Mouse (Mus musculus): Measurements from ENCODE around the gene Sytl3. TPM values are rescaled to one million over a fixed set of nuclear protein-coding genes. Genes with fewer than 3 reads are reported as not detected.

The Sytl3 gene
- polyA plus RNA-seq, 1 experiment, result 1.2 TPM

DNA sequence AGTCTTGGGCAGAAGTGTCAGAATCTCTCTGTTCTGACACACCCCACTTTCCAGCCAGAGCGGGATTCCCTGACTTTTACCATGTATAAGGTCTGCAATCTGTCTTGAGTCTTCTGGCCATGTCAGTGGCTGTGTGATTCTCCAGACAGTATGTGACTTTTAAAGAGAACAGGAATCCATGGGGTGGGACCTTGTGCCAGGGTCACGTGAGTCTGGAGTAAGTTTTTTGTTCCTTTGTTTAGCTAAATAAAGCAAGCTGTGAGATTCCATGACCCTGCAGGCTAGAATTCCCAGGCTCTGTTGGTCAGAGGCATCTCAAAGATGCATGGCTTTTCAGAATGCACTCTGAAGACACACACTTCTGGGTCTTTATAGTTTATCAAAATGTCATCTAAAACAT, 107.0 kb downstream of the Sytl3 start:
- TF ChIP-seq CTCF (IDR thresholded peaks at IDR 0.05; ENCODE audit: control insufficient read depth, insufficient read depth, insufficient replicate concordance, low read depth, low read length), result no peak
- no peak for TF ChIP-seq POLR2A (IDR thresholded peaks at IDR 0.05; ENCODE audit: control insufficient read depth, low read depth, low read length)
- Histone ChIP-seq H3K27me3 (ENCODE audit: control insufficient read depth, insufficient read depth, low read length) (no peaks in the 10 kb centered on the region), H3K4me3 (ENCODE audit: control insufficient read depth, low read depth, low read length) (no peak overlapping the region), H3K36me3 (ENCODE audit: control insufficient read depth, insufficient read depth, low read length) (no peaks in the 10 kb centered on the region), H3K4me1 (ENCODE audit: control insufficient read depth, insufficient read depth, low read length) (no peaks in the 10 kb centered on the region), H3K27ac (ENCODE audit: control insufficient read depth, insufficient read depth, low read depth, low read length) (no peak overlapping the region)

DNA sequence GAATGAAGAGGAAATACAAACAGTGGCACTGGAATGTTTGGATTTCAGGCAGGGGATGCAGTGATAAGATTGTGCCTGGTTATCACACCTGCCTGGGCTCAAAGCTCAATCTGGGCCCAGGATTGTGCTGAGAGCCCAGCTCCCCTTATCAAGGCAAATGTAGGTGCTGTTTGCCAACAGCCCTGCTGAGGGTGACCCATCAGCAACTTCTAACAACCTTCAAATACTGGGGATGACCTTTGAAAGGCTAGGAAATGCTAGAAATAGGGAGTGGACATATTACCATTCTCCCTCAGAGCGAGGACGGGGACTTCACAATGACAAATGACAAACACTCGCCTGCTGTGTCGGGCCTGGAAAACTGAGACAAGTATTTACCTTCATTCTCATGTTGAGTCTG, 107.9 kb downstream of the Sytl3 start:
- no peaks in the 10 kb centered on the region for H3K4me1 ChIP-seq (ENCODE audit: control insufficient read depth, insufficient read depth, low read length)

DNA sequence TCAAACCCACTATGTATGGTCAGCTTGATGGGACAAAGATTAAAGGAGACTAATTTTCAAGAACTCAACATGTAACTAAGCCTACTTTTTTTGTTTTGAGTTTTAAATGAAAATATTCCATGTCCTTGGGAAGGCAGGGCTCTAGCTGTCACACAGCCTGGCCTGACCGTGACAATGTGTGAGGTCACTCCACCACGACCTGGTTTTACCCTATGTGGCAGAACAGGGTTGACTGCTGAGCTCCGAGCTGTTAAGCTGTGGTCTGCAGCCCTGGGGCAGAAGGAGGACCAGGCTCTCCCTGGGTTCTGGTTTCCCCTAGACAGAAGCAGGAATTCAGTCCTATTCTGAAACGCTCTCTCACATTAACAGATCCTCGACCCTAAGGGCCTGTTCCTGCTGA, 108.9 kb downstream of the Sytl3 start:
- H3K27ac ChIP-seq (ENCODE audit: control insufficient read depth, insufficient read depth, low read depth, low read length), result no peak overlapping the region
- no peaks in the 10 kb centered on the region for H3K4me1 ChIP-seq (ENCODE audit: control insufficient read depth, insufficient read depth, low read length)
- no peak for TF ChIP-seq POLR2A (IDR thresholded peaks at IDR 0.05; ENCODE audit: control insufficient read depth, low read depth, low read length)
- TF ChIP-seq CTCF (IDR thresholded peaks at IDR 0.05; ENCODE audit: control insufficient read depth, insufficient read depth, insufficient replicate concordance, low read depth, low read length), result no peak
- no peaks in the 10 kb centered on the region for H3K36me3 ChIP-seq (ENCODE audit: control insufficient read depth, insufficient read depth, low read length)
- H3K4me3 ChIP-seq (ENCODE audit: control insufficient read depth, low read depth, low read length), result no peak overlapping the region
- no peaks in the 10 kb centered on the region for H3K27me3 ChIP-seq (ENCODE audit: control insufficient read depth, insufficient read depth, low read length)

More for the DNA sequence above, 107.9 kb downstream of the Sytl3 start:
- Histone ChIP-seq H3K27ac (ENCODE audit: control insufficient read depth, insufficient read depth, low read depth, low read length) (no peak overlapping the region), H3K36me3 (ENCODE audit: control insufficient read depth, insufficient read depth, low read length) (no peaks in the 10 kb centered on the region), H3K4me3 (ENCODE audit: control insufficient read depth, low read depth, low read length) (no peak overlapping the region), H3K27me3 (ENCODE audit: control insufficient read depth, insufficient read depth, low read length) (no peaks in the 10 kb centered on the region)
- no peak for TF ChIP-seq POLR2A (IDR thresholded peaks at IDR 0.05; ENCODE audit: control insufficient read depth, low read depth, low read length)
- no peak for TF ChIP-seq CTCF (IDR thresholded peaks at IDR 0.05; ENCODE audit: control insufficient read depth, insufficient read depth, insufficient replicate concordance, low read depth, low read length)

DNA sequence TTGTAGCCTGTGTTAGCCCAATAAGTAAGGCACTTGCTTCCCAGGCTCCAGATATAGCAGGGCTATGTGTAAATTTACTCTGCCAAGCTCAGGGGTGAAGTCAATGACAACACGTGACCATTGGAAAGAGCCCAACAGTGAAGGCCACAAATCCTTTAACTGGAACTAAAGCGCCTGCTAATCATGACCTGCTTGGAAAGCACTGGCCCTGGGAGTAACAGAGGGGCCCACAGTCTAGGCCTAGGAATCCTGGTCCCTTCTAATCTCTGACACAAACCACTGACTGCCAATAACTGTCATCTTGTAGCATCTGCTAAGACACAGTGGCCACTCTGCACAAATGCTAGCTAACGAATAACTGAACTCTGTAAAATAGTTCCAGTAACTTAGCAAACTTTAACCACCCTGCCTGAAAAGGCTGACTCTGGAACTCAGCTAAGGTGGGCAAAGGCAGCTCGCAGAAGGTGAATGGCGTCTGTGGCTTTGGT, 109.5 kb downstream of the Sytl3 start:
- no peaks in the 10 kb centered on the region for H3K36me3 ChIP-seq (ENCODE audit: control insufficient read depth, insufficient read depth, low read length)
- no peaks in the 10 kb centered on the region for H3K4me1 ChIP-seq (ENCODE audit: control insufficient read depth, insufficient read depth, low read length)
- TF ChIP-seq POLR2A (IDR thresholded peaks at IDR 0.05; ENCODE audit: control insufficient read depth, low read depth, low read length), result no peak
- no peaks in the 10 kb centered on the region for H3K27me3 ChIP-seq (ENCODE audit: control insufficient read depth, insufficient read depth, low read length)
- H3K27ac ChIP-seq (ENCODE audit: control insufficient read depth, insufficient read depth, low read depth, low read length), result no peak overlapping the region
- H3K4me3 ChIP-seq (ENCODE audit: control insufficient read depth, low read depth, low read length), result no peak overlapping the region

DNA sequence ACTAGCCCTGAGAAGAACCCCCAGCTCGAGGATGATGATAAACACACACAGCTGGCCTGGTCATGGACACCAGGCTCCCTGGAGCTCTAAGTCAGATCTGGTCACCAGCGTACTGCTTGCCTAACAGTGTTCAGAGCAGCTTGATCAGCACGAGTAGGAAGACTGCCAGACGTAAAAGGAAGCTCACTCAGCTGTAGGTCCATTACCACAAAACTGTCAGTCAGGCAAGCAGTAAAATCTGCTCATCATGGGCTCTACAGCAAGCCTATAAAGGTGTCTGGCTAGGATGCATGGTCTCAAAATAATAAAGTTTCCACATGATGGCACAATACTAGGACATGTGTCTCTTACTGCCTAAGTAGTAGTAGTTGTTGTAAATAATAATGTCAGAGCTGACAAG, 110.7 kb downstream of the Sytl3 start:
- Histone ChIP-seq H3K4me3 (ENCODE audit: control insufficient read depth, low read depth, low read length) (no peak overlapping the region), H3K27me3 (ENCODE audit: control insufficient read depth, insufficient read depth, low read length) (no peaks in the 10 kb centered on the region), H3K4me1 (ENCODE audit: control insufficient read depth, insufficient read depth, low read length) (no peaks in the 10 kb centered on the region), H3K27ac (ENCODE audit: control insufficient read depth, insufficient read depth, low read depth, low read length) (no peak overlapping the region), H3K36me3 (ENCODE audit: control insufficient read depth, insufficient read depth, low read length) (no peaks in the 10 kb centered on the region)
- TF ChIP-seq CTCF (IDR thresholded peaks at IDR 0.05; ENCODE audit: control insufficient read depth, insufficient read depth, insufficient replicate concordance, low read depth, low read length) (no peak), POLR2A (IDR thresholded peaks at IDR 0.05; ENCODE audit: control insufficient read depth, low read depth, low read length) (no peak)

DNA sequence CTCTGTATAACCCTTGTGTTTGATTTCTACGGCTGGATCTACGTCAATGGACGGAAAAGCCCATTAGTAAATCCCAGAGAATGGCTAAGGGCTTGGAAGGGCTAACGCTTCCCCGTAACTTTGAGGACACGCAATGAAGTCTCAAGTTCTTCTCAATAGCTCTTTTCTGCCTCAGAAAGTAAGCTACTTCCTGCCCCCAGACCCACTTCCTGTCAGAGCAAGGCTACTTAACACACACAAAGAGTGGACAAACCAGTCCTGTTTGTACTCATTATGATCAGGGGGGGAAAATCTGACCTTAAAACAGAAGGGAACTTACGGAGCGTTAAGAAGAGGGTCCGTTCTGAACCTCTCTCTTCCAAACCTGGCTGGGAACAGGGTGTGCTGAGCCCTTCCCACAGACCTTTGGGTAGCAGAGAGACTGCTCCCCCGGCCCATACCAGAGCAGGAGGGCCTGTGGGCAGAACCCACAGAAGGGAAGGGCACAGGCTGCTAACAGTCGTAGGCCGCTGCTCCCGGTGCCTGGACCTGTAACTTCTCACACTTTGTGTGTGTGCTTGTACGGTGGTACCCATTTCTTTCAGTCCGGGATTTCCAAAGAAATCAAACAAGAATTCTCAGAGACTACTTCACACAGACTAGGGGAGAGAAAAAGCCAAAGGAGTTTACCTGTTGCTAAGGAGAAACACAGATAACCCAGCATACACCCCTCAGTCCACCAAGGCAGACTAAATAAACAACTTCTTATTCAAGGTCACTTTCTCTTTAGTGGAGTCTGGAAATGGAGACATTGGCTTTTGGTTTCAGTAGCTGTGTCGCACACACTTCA, 113.0 kb downstream of the Sytl3 start:
- TF ChIP-seq POLR2A (IDR thresholded peaks at IDR 0.05; ENCODE audit: control insufficient read depth, low read depth, low read length) (no peak), CTCF (IDR thresholded peaks at IDR 0.05; ENCODE audit: control insufficient read depth, insufficient read depth, insufficient replicate concordance, low read depth, low read length) (no peak)
- no peak overlapping the region for H3K4me3 ChIP-seq (ENCODE audit: control insufficient read depth, low read depth, low read length)
- no peaks in the 10 kb centered on the region for H3K4me1 ChIP-seq (ENCODE audit: control insufficient read depth, insufficient read depth, low read length)
- H3K27ac ChIP-seq (ENCODE audit: control insufficient read depth, insufficient read depth, low read depth, low read length), result no peak overlapping the region
- no peaks in the 10 kb centered on the region for H3K27me3 ChIP-seq (ENCODE audit: control insufficient read depth, insufficient read depth, low read length)
- no peaks in the 10 kb centered on the region for H3K36me3 ChIP-seq (ENCODE audit: control insufficient read depth, insufficient read depth, low read length)

DNA sequence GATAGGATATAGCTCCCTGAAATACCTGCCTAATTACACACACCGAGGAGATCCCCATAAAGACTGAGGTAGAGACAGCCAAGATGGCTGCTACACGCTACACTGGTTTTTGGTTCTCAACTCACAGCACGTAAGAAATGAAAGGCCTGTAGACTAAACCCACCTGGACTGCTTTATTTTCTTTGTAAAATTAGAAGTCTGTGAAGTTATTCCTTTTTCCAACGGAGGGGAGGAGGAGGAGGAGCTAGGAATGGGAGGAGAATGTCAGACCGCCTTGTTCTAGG, 113.5 kb downstream of the Sytl3 start:
- Histone ChIP-seq H3K27me3 (ENCODE audit: control insufficient read depth, insufficient read depth, low read length) (no peaks in the 10 kb centered on the region), H3K27ac (ENCODE audit: control insufficient read depth, insufficient read depth, low read depth, low read length) (no peak overlapping the region), H3K36me3 (ENCODE audit: control insufficient read depth, insufficient read depth, low read length) (no peaks in the 10 kb centered on the region), H3K4me3 (ENCODE audit: control insufficient read depth, low read depth, low read length) (no peak overlapping the region), H3K4me1 (ENCODE audit: control insufficient read depth, insufficient read depth, low read length) (peaks cover 3% of the 10 kb centered on the region)
- TF ChIP-seq POLR2A (IDR thresholded peaks at IDR 0.05; ENCODE audit: control insufficient read depth, low read depth, low read length), result no peak
- no peak for TF ChIP-seq CTCF (IDR thresholded peaks at IDR 0.05; ENCODE audit: control insufficient read depth, insufficient read depth, insufficient replicate concordance, low read depth, low read length)
